Mouse (Mus musculus) left cerebral cortex, adult 2 months (tissue): ENCODE data around the gene Cdh11. TPM values are rescaled to one million over a fixed set of nuclear protein-coding genes. Genes with fewer than 3 reads are reported as not detected.
A peak's percentile ranks its signal among the peaks of the same experiment; 100 is the strongest.

Source experiments
- DNase-seq, 2 experiments: peaks; one replicate each; pipeline ENCODE4 v3.0.0; 2021 to 2022; ENCODE audit warnings: low spot score in 2 of 2, mixed read lengths in 1 of 2; ENCODE audit errors: extremely low spot score in 1 of 2
- H3K27ac ChIP-seq: fragments of 200-600 bp; 2 replicates; pipeline ENCODE4 v1.8.1; 2022
- H3K4me3 ChIP-seq: fragments of 200-600 bp; 2 replicates; pipeline ENCODE4 v1.8.1; 2022
- CTCF ChIP-seq: fragments of 200-600 bp; IDR thresholded peaks from 2 replicates; pipeline ENCODE4 v1.8.1; 2022; ENCODE audit warnings: antibody characterized with exemption, mild to moderate bottlenecking, moderate library complexity
- intact Hi-C: fragments of 180-260 bp; cut with DNase I; formaldehyde crosslinking; loops from one replicate; pipeline ENCODE4 v1.15.1; 2025
- microRNA-seq, 2 experiments: library from miRNA; unstranded; fragments of <30 nt; microRNA quantifications; one replicate each; pipeline ENCODE4 v1.2.0; 2021
- total RNA-seq, 2 experiments: library from RNA; stranded (reverse); gene quantifications; 2 replicates each; pipeline ENCODE4 v1.2.3; 2021

Cdh11 gene
- total RNA-seq, 2 experiments from 2014 or later, result 49.9 to 54.9 TPM

- TF ChIP-seq CTCF, result no peak
- Histone ChIP-seq H3K4me3 (no peak overlapping the region), H3K27ac (peak overlapping the region; percentile 28; the same call in 1 of the 2 replicates)
- no peak for DNase-seq
- intact Hi-C loops, result no loop called here
Observed at GRCm38 (mm10) chr8:102593899-102594298, 191.5 kb downstream of the Cdh11 start.

Small RNA genes within 50 kb of the gene (microRNA-seq; reads per million reads assigned to microRNA genes)
- gene Gm26301, result 0 reads per million in 2 experiments
